In genomic region chr5:76951106-76952027, GRCm38 (mm10) we compare ENCODE assay signal across 8 mouse cellular contexts. TPM values are rescaled to one million over a fixed set of nuclear protein-coding genes. Genes with fewer than 3 reads are reported as not detected.
A peak's percentile ranks its signal among the peaks of the same experiment; 100 is the strongest.
DNase-seq lines count a peak whose midpoint lies in the region; ATAC-seq lines count a peak whose summit lies in the region.

TSS of gene Paics (plus strand) at chr5:76951307.
TSS of gene Ppat (minus strand) at chr5:76951578.

- peak; percentile 90 for ATAC-seq in frontal cortex, adult (ENCODE audit: low TSS enrichment)
- ATAC-seq in hindbrain, embryonic 11.5 days (ENCODE audit: low FRiP score): peak; percentile 97

- H3K27ac ChIP-seq in hindbrain, embryonic 11.5 days (ENCODE audit: low read depth, low read length): peak within 1 kb of the TSS; percentile 53

- DNase-seq in MN1 (ENCODE audit: low spot score): peak; percentile 97
- DNase-seq in cerebellum, adult 9-10 months: peak; percentile 98
- DNase-seq in hindbrain, embryonic 11.5 days (ENCODE audit: low spot score): peak; percentile 98
- DNase-seq in layer of hippocampus, postnatal 10 days (ENCODE audit: low spot score in 2 of 2): peak; percentile 96 to 97
- peak; percentile 100 for DNase-seq in lung, postnatal 10 days
- peak; percentile 97 for DNase-seq in ovary, postnatal 36 days (ENCODE audit: low spot score)
- peak; percentile 98 for DNase-seq in thymus, postnatal 25 days

- H3K4me3 ChIP-seq in hindbrain, embryonic 11.5 days (ENCODE audit: low read depth, low read length): peak within 1 kb of the TSS; percentile 72

- H3K4me2 ChIP-seq in hindbrain, embryonic 11.5 days (replicated peaks; ENCODE audit: low read depth, low read length): peak within 1 kb of the TSS; percentile 81

- WGBS in hindbrain, embryonic 11.5 days: under 1% methylated on average over 75 of the region's 81 CpGs

- peak within 1 kb of the TSS; percentile 81 for H3K9ac ChIP-seq in hindbrain, embryonic 11.5 days (ENCODE audit: low read depth, low read length)

- no peaks in the 10 kb centered on the region for H3K36me3 ChIP-seq in hindbrain, embryonic 11.5 days (ENCODE audit: control insufficient read depth, insufficient read depth, low read length)

- no peaks in the 10 kb centered on the region for H3K9me3 ChIP-seq in hindbrain, embryonic 11.5 days (ENCODE audit: control insufficient read depth, low read length)

- no peaks in the 10 kb centered on the region for H3K27me3 ChIP-seq in hindbrain, embryonic 11.5 days (ENCODE audit: control insufficient read depth, insufficient read depth, low read length)

- no peaks in the 10 kb centered on the region; the same call in 1 of the 2 replicates for H3K4me1 ChIP-seq in hindbrain, embryonic 11.5 days (replicated peaks; ENCODE audit: control insufficient read depth, insufficient read depth, low read length)

RNA-seq across cellular contexts. Expression of gene Paics, which starts in this region (rescaled TPM):
- polyA plus RNA-seq in hindbrain, embryonic 11.5 days (2014; fragmentation: Nextera tagmentation; extraction: Ambion mirVana): 351 and 390 TPM in 2 replicates
- total RNA-seq in layer of hippocampus, postnatal 10 days (2021): 100 to 1,000 TPM; 101 to 102 TPM

RNA-seq across cellular contexts. Expression of gene Ppat, which starts in this region (rescaled TPM):
- polyA plus RNA-seq in hindbrain, embryonic 11.5 days (2014; fragmentation: Nextera tagmentation; extraction: Ambion mirVana): 31.3 and 36.1 TPM in 2 replicates
- total RNA-seq in layer of hippocampus, postnatal 10 days (2021): 10 to 100 TPM; 15.9 to 17.7 TPM

Comparison
In these comparisons a context has a peak if more than half of its experiments do, and no peak if none do; other contexts are left out.
1. Peak in every context shown above with its lines: DNase-seq, ATAC-seq, H3K4me3 ChIP-seq and H3K27ac ChIP-seq.